ENCODE assay signal across 8 mouse cellular contexts in the genomic region with DNA sequence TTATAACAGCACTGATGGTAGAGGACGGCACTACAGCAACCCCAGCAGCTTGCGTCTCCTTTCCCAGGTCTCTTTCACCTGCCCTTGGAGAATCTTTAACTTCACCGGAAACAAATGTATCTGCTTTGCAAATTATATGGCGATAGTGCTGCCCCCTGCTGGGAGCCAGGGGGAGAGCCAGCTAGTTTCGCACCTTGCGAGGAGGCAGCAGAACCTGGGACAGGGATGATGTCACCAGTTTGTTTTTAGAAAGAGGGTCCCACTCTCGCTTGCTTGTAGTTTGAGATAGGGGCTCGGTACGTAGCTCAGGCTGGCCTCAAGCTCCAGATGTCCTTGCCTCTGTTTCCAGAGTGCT. TPM values are rescaled to one million over a fixed set of nuclear protein-coding genes. Genes with fewer than 3 reads are reported as not detected.
DNase-seq lines count a peak whose midpoint lies in the region; ATAC-seq and TF ChIP-seq lines count a peak whose summit lies in the region.

No protein-coding gene starts in this region.

- no peak overlapping the region for H3K27ac ChIP-seq in heart, embryonic 12.5 days (ENCODE audit: poor library complexity, severe bottlenecking)
- peak overlapping the region; percentile 27 for H3K27ac ChIP-seq in kidney, embryonic 16.5 days (ENCODE audit: low read length)
- H3K27ac ChIP-seq in liver, postnatal 0 days (ENCODE audit: low read depth), result no peak overlapping the region
- H3K27ac ChIP-seq in neural tube, embryonic 15.5 days (replicated peaks), result no peak overlapping the region

- no peaks in the 10 kb centered on the region for H3K9me3 ChIP-seq in heart, embryonic 12.5 days (replicated peaks)
- H3K9me3 ChIP-seq in kidney, embryonic 16.5 days (ENCODE audit: low read length), result no peaks in the 10 kb centered on the region
- no peaks in the 10 kb centered on the region for H3K9me3 ChIP-seq in liver, postnatal 0 days (ENCODE audit: low read length)
- H3K9me3 ChIP-seq in neural tube, embryonic 15.5 days (replicated peaks), result no peaks in the 10 kb centered on the region

- peak; percentile 73 to 85 for DNase-seq in CD8-positive naive resting alpha-beta T cell, adult 2 months (ENCODE audit: low read depth in 2 of 2, low spot score in 2 of 2)
- DNase-seq in adrenal gland, adult 2 months, result peak; percentile 61
- DNase-seq in embryo, embryonic 11 days, result peak; percentile 74
- peak; percentile 82 for DNase-seq in liver, postnatal 0 days
- DNase-seq in thymus, postnatal 14 days, result peak; percentile 89

- H3K4me1 ChIP-seq in heart, embryonic 12.5 days (replicated peaks), result peaks cover 16% of the 10 kb centered on the region; the same call in 1 of the 2 replicates
- H3K4me1 ChIP-seq in kidney, embryonic 16.5 days (ENCODE audit: insufficient read depth, low read length), result peaks cover 11% of the 10 kb centered on the region
- peaks cover 6% of the 10 kb centered on the region for H3K4me1 ChIP-seq in liver, postnatal 0 days (ENCODE audit: insufficient read depth)
- H3K4me1 ChIP-seq in neural tube, embryonic 15.5 days, result peaks cover 7% of the 10 kb centered on the region

- peak; percentile 88 for TF ChIP-seq CTCF in liver, postnatal 0 days (IDR thresholded peaks at IDR 0.05; ENCODE audit: low read depth)

- peak overlapping the region; percentile 48 for H3K4me2 ChIP-seq in heart, embryonic 12.5 days
- H3K4me2 ChIP-seq in kidney, embryonic 16.5 days (replicated peaks; ENCODE audit: low read depth, low read length), result peak overlapping the region; percentile 45
- H3K4me2 ChIP-seq in liver, postnatal 0 days (ENCODE audit: low read depth, low read length), result peak overlapping the region; percentile 59
- peak overlapping the region; percentile 38 for H3K4me2 ChIP-seq in neural tube, embryonic 15.5 days

- no peak for TF ChIP-seq EP300 in liver, postnatal 0 days (IDR thresholded peaks at IDR 0.05; ENCODE audit: low read depth)

- no peak for ATAC-seq in heart, embryonic 12.5 days (ENCODE audit: insufficient number of reproducible peaks, low FRiP score)
- peak; percentile 16; the same call in 1 of the 2 replicates for ATAC-seq in kidney, embryonic 16.5 days (ENCODE audit: low FRiP score, low TSS enrichment)
- ATAC-seq in liver, postnatal 0 days, result peak; percentile 56
- ATAC-seq in neural tube, embryonic 15.5 days (ENCODE audit: low FRiP score), result no peak

- WGBS in heart, embryonic 12.5 days, result 1% methylated on average over 9 of the region's 9 CpGs
- WGBS in kidney, embryonic 16.5 days, result 8% methylated on average over 9 of the region's 9 CpGs
- WGBS in liver, postnatal 0 days (ENCODE audit: insufficient replicate concordance), result 2% methylated on average over 9 of the region's 9 CpGs
- WGBS in neural tube, embryonic 15.5 days, result 5% methylated on average over 9 of the region's 9 CpGs

- H3K27me3 ChIP-seq in heart, embryonic 12.5 days (replicated peaks), result no peaks in the 10 kb centered on the region
- no peaks in the 10 kb centered on the region for H3K27me3 ChIP-seq in kidney, embryonic 16.5 days (ENCODE audit: insufficient read depth, low read length)
- H3K27me3 ChIP-seq in liver, postnatal 0 days (ENCODE audit: insufficient read depth, low read length), result no peaks in the 10 kb centered on the region
- H3K27me3 ChIP-seq in neural tube, embryonic 15.5 days (replicated peaks), result no peaks in the 10 kb centered on the region

- no peaks in the 10 kb centered on the region for H3K36me3 ChIP-seq in heart, embryonic 12.5 days
- no peaks in the 10 kb centered on the region for H3K36me3 ChIP-seq in kidney, embryonic 16.5 days (ENCODE audit: insufficient read depth, low read length)
- H3K36me3 ChIP-seq in liver, postnatal 0 days (replicated peaks; ENCODE audit: insufficient read depth, low read length), result no peaks in the 10 kb centered on the region
- H3K36me3 ChIP-seq in neural tube, embryonic 15.5 days, result no peaks in the 10 kb centered on the region

- peak overlapping the region; percentile 11 for H3K4me3 ChIP-seq in heart, embryonic 12.5 days
- 0 out of 2 replicates have a peak overlapping the region, but pooled peaks have one; percentile 9 for H3K4me3 ChIP-seq in kidney, embryonic 16.5 days (ENCODE audit: low read length)
- H3K4me3 ChIP-seq in liver, postnatal 0 days (ENCODE audit: low read depth, low read length), result no peak overlapping the region
- no peak overlapping the region for H3K4me3 ChIP-seq in neural tube, embryonic 15.5 days (replicated peaks)

- H3K9ac ChIP-seq in heart, embryonic 12.5 days, result no peak overlapping the region
- H3K9ac ChIP-seq in kidney, embryonic 16.5 days (replicated peaks; ENCODE audit: low read length), result peak overlapping the region; percentile 23
- H3K9ac ChIP-seq in liver, postnatal 0 days (replicated peaks), result no peak overlapping the region
- no peak overlapping the region for H3K9ac ChIP-seq in neural tube, embryonic 15.5 days (replicated peaks)

RNA-seq across cellular contexts. Expression of gene Gm572, which starts 1.0 kb away (rescaled TPM):
- not detected for total RNA-seq in adrenal gland, adult 2 months (2021)
- polyA plus RNA-seq in adrenal gland, adult 2 months (2012; rRNA removed), result 0.07 TPM in 1 of 2 replicates, not detected in the other
- polyA plus RNA-seq in heart, embryonic 12.5 days (2016; fragmentation: Nextera tagmentation; extraction: Ambion mirVana), result 0.11 and 0.18 TPM in 2 replicates
- polyA plus RNA-seq in kidney, embryonic 16.5 days (2015; fragmentation: Nextera tagmentation; extraction: Ambion mirVana), result not detected in 2 replicates
- polyA plus RNA-seq in liver, postnatal 0 days (2015; fragmentation: Nextera tagmentation; extraction: Ambion mirVana), result not detected in 2 replicates
- not detected in 2 replicates for polyA plus RNA-seq in neural tube, embryonic 15.5 days (2015; fragmentation: Nextera tagmentation; extraction: Ambion mirVana)

RNA-seq across cellular contexts. Expression of gene Tardbp, which starts 17.3 kb away (rescaled TPM):
- 100 to 1,000 TPM; 240 to 255 TPM for total RNA-seq in adrenal gland, adult 2 months (2021)
- polyA plus RNA-seq in adrenal gland, adult 2 months (2012; rRNA removed), result 8.0 and 10.3 TPM in 2 replicates
- polyA plus RNA-seq in heart, embryonic 12.5 days (2016; fragmentation: Nextera tagmentation; extraction: Ambion mirVana), result 200 and 211 TPM in 2 replicates
- 337 and 369 TPM in 2 replicates for polyA plus RNA-seq in kidney, embryonic 16.5 days (2015; fragmentation: Nextera tagmentation; extraction: Ambion mirVana)
- polyA plus RNA-seq in liver, postnatal 0 days (2015; fragmentation: Nextera tagmentation; extraction: Ambion mirVana), result 73.4 and 76.7 TPM in 2 replicates
- 155 and 196 TPM in 2 replicates for polyA plus RNA-seq in neural tube, embryonic 15.5 days (2015; fragmentation: Nextera tagmentation; extraction: Ambion mirVana)

RNA-seq across cellular contexts. Expression of gene Masp2, which starts 41.8 kb away (rescaled TPM):
- total RNA-seq in adrenal gland, adult 2 months (2021), result 1 to 10 TPM in 1 of 2 experiments, under 1 TPM in 1; 0.55 to 5.6 TPM
- 3.5 and 6.5 TPM in 2 replicates for polyA plus RNA-seq in adrenal gland, adult 2 months (2012; rRNA removed)
- polyA plus RNA-seq in heart, embryonic 12.5 days (2016; fragmentation: Nextera tagmentation; extraction: Ambion mirVana), result 0.14 and 0.36 TPM in 2 replicates
- 0.27 and 0.52 TPM in 2 replicates for polyA plus RNA-seq in kidney, embryonic 16.5 days (2015; fragmentation: Nextera tagmentation; extraction: Ambion mirVana)
- 109 and 112 TPM in 2 replicates for polyA plus RNA-seq in liver, postnatal 0 days (2015; fragmentation: Nextera tagmentation; extraction: Ambion mirVana)
- 1.3 and 1.6 TPM in 2 replicates for polyA plus RNA-seq in neural tube, embryonic 15.5 days (2015; fragmentation: Nextera tagmentation; extraction: Ambion mirVana)

RNA-seq across cellular contexts. Expression of gene Srm, which starts 52.8 kb away (rescaled TPM):
- total RNA-seq in adrenal gland, adult 2 months (2021), result 10 to 100 TPM; 75.6 to 79.4 TPM
- 123 and 157 TPM in 2 replicates for polyA plus RNA-seq in adrenal gland, adult 2 months (2012; rRNA removed)
- 129 and 135 TPM in 2 replicates for polyA plus RNA-seq in heart, embryonic 12.5 days (2016; fragmentation: Nextera tagmentation; extraction: Ambion mirVana)
- 187 and 188 TPM in 2 replicates for polyA plus RNA-seq in kidney, embryonic 16.5 days (2015; fragmentation: Nextera tagmentation; extraction: Ambion mirVana)
- 71.2 and 75.2 TPM in 2 replicates for polyA plus RNA-seq in liver, postnatal 0 days (2015; fragmentation: Nextera tagmentation; extraction: Ambion mirVana)
- polyA plus RNA-seq in neural tube, embryonic 15.5 days (2015; fragmentation: Nextera tagmentation; extraction: Ambion mirVana), result 198 and 210 TPM in 2 replicates

Comparison
In these comparisons a context has a peak if more than half of its experiments do, and no peak if none do; other contexts are left out.
1. ATAC-seq: peak in kidney, embryonic 16.5 days (single experiment) and liver, postnatal 0 days (single experiment); none in heart, embryonic 12.5 days (single experiment) and neural tube, embryonic 15.5 days (single experiment).
2. H3K4me3 ChIP-seq: peak in heart, embryonic 12.5 days (single experiment) and kidney, embryonic 16.5 days (single experiment); none in liver, postnatal 0 days (single experiment) and neural tube, embryonic 15.5 days (single experiment).
3. RNA of gene Masp2, which starts 41.8 kb away (polyA plus RNA-seq): 109 to 112 TPM in liver, postnatal 0 days; 3.5 to 6.5 TPM in adrenal gland, adult 2 months, 1.3 to 1.6 TPM in neural tube, embryonic 15.5 days, 0.27 to 0.52 TPM in kidney, embryonic 16.5 days and 0.14 to 0.36 TPM in heart, embryonic 12.5 days; every median in the first group is over 10 times any median in the second.
4. Peak in every context shown above with its lines, with median percentiles within 50 percentile points of each other: DNase-seq and H3K4me2 ChIP-seq.